Mouse (Mus musculus): ENCODE results near the gene Psmd11. TPM values are rescaled to one million over a fixed set of nuclear protein-coding genes. Genes with fewer than 3 reads are reported as not detected.

The Psmd11 gene
- polyA plus RNA-seq, 1 experiment, result 24.9 TPM

DNA sequence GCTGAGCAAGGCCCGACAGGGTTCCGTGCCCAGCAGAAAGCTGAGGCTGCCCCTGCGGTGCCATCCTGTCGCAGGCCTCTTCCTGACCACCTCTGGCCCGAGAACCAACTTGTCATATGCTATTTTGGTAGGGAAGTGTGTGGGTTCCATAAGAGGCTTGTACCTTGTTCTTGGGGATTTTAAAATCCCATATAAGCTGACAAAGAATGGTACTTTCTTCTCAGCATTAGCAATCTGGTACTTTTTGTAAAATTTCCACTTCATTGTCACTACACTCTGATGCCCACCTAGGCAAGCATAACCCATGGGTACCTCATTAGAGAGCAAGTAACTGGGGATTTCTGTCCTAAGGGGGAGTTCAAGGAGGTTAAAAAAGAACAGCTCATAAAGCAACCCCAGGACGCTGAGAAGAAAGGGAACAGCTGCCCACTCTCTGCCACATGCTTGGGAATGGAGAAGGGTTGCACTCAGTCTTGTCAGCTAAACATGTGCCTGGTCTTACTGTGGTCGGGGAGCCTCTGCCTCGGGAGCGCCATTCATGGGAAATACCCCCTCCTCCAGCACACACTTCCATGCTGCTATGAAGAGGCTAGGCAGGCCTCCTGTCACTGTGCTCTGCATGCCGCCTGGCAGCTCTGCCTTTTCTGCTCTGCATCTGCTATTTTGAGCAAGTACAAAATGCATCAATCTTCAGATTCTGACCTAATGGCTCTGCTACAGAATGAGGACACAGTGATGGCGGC is 70.1 kb downstream of the Psmd11 start:
- H3K27me3 ChIP-seq (ENCODE audit: control insufficient read depth, insufficient read depth, low read length), result no peaks in the 10 kb centered on the region
- no peak for TF ChIP-seq POLR2A (IDR thresholded peaks at IDR 0.05; ENCODE audit: low read depth, low read length)
- no peak for TF ChIP-seq CTCF (IDR thresholded peaks at IDR 0.05; ENCODE audit: extremely low read depth, insufficient read length, insufficient replicate concordance, low read depth, low read length)
- peaks cover 8% of the 10 kb centered on the region for H3K36me3 ChIP-seq (ENCODE audit: control insufficient read depth, insufficient read depth, low read length)
- H3K4me3 ChIP-seq (ENCODE audit: low read depth, low read length), result no peak overlapping the region
- H3K27ac ChIP-seq (ENCODE audit: insufficient read depth, low read depth, low read length), result no peak overlapping the region
- no peaks in the 10 kb centered on the region for H3K4me1 ChIP-seq (ENCODE audit: control insufficient read depth, insufficient read depth, insufficient read length, low read length)
- whole genome bisulfite sequencing, result 87% methylated on average over 11 of the region's 11 CpGs

DNA sequence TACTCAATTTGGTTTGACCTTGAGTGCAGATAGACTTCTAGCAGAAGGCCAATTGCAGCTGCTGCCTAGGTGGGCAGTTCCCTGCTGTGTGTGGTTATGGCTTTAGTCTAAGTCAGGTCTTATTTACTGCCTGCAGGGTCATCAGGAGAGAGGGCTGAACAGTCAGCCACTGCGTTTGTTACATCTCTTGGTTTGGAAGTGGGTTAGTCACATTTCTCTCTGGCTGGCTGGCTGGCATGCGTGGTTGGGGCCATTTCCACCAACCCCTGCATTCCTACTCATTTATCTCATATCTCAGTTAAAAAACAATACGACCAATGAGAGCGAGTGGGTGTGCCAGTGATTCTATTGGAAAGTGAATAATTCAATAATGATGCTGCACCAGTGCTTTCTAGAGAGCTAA is 71.1 kb downstream of the Psmd11 start:
- no peak overlapping the region for H3K27ac ChIP-seq (ENCODE audit: insufficient read depth, low read depth, low read length)
- no peak overlapping the region for H3K4me3 ChIP-seq (ENCODE audit: low read depth, low read length)
- H3K36me3 ChIP-seq (ENCODE audit: control insufficient read depth, insufficient read depth, low read length), result peaks cover 8% of the 10 kb centered on the region
- no peaks in the 10 kb centered on the region for H3K4me1 ChIP-seq (ENCODE audit: control insufficient read depth, insufficient read depth, insufficient read length, low read length)
- H3K27me3 ChIP-seq (ENCODE audit: control insufficient read depth, insufficient read depth, low read length), result no peaks in the 10 kb centered on the region
- WGBS, result 86% methylated on average over 4 of the region's 4 CpGs
- TF ChIP-seq POLR2A (IDR thresholded peaks at IDR 0.05; ENCODE audit: low read depth, low read length) (no peak), CTCF (IDR thresholded peaks at IDR 0.05; ENCODE audit: extremely low read depth, insufficient read length, insufficient replicate concordance, low read depth, low read length) (no peak)

DNA sequence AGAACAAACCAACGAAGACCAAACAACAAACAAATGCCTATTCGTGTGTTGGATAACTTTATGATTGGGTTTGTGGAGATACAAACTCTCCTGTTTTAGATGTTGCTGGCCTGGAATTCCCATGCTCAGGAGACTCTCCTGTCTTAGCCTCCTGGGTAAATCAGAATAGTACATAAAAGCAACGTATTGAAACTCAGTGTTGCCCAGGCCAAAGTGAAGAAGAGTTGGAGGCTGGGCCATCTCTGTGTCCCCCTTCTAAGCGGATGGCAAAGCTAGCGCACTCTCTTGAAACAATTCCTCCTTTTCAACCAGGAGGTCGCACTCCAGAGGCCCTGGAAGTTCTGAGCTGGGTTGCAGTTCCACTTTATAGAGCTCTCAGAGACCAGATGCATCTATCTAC is 74.9 kb downstream of the Psmd11 start:
- Histone ChIP-seq H3K4me1 (ENCODE audit: control insufficient read depth, insufficient read depth, insufficient read length, low read length) (peaks cover 2% of the 10 kb centered on the region; the same call in 1 of the 2 replicates), H3K4me3 (ENCODE audit: low read depth, low read length) (no peak overlapping the region), H3K36me3 (ENCODE audit: control insufficient read depth, insufficient read depth, low read length) (peaks cover 2% of the 10 kb centered on the region), H3K27ac (ENCODE audit: insufficient read depth, low read depth, low read length) (no peak overlapping the region), H3K27me3 (ENCODE audit: control insufficient read depth, insufficient read depth, low read length) (no peaks in the 10 kb centered on the region)
- TF ChIP-seq POLR2A (IDR thresholded peaks at IDR 0.05; ENCODE audit: low read depth, low read length), result no peak
- WGBS, result 92% methylated on average over 6 of the region's 6 CpGs

DNA sequence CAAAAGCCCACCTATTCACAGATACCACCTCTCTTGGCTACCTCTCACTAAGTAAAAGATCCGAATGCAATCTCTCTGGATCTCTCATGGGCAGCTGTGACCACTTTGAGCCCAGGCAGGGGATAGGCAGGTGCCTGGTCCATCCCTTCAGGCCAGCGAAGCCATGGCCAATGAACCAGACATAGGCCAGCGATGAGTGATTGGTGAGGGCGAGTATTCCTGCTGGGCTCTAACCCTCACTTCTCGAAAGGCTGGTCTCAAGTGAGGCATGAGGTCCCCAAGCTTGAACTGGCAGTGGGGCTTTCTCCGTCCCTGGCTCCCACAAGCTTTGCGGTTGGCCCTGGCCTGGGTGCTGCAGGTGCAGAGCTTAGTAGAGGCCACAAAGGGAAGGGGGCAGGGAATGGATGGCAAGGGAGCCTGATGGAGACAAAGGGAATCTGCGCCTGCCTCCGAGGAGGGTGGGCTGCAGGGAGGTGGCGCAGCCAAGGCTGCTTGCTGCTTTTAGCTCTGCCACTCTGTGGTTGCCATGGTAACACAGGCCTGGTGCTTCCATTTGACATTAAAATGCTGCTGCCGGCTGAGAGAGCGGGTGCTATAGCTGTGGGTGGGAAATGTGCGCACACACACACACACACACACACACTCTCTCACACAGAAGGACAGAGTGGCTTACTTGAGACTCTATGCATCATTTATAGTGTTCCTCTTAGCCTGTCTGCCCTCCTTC is 75.5 kb downstream of the Psmd11 start:
- TF ChIP-seq POLR2A (IDR thresholded peaks at IDR 0.05; ENCODE audit: low read depth, low read length), result no peak
- no peak for TF ChIP-seq CTCF (IDR thresholded peaks at IDR 0.05; ENCODE audit: extremely low read depth, insufficient read length, insufficient replicate concordance, low read depth, low read length)
- 83% methylated on average over 13 of the region's 13 CpGs for WGBS
- H3K4me3 ChIP-seq (ENCODE audit: low read depth, low read length), result no peak overlapping the region
- H3K36me3 ChIP-seq (ENCODE audit: control insufficient read depth, insufficient read depth, low read length), result peaks cover 2% of the 10 kb centered on the region
- no peaks in the 10 kb centered on the region for H3K27me3 ChIP-seq (ENCODE audit: control insufficient read depth, insufficient read depth, low read length)
- H3K4me1 ChIP-seq (ENCODE audit: control insufficient read depth, insufficient read depth, insufficient read length, low read length), result peaks cover 2% of the 10 kb centered on the region; the same call in 1 of the 2 replicates
- H3K27ac ChIP-seq (ENCODE audit: insufficient read depth, low read depth, low read length), result no peak overlapping the region

DNA sequence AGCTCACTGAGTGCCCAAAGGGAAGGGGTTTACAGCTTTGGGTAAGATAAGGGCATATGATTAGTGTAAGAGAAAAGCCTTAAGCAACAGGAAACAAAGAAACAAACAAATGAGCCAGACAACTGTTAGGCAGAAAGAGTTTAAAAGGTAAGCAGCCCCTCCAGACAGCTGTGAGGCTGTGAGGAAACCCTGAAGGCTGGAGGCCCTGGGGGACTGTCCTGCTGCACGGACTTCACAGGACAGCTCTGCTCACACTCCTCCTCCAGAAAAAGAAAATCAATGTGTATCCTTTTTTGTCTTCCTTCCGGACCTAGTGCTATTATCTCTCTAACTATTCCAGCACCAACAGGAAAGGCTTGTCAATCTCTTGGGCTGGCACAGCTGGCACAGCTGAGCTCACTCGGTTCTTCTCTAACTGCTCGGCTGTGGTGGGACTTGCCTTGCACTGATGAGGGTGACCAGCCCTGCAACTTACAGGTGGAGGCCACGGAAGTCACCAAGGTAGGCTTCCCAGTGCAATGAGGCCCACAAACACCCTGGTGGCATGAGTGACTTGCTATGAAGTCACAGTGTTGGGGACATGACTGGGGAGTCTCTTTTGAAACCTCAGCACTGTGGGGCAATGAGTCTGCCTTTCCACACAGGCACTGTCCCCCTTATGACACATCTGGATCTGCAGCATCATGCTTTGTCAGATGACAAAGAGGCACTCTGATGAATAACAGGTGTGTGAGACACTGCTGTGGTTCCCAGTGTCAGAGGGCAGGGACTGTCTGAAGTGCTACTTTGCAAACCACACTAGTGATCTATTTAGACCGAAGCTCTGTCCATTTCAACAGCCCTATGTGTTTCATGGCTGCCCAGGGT is 76.3 kb downstream of the Psmd11 start:
- H3K4me1 ChIP-seq (ENCODE audit: control insufficient read depth, insufficient read depth, insufficient read length, low read length), result peaks cover 2% of the 10 kb centered on the region; the same call in 1 of the 2 replicates
- no peak overlapping the region for H3K27ac ChIP-seq (ENCODE audit: insufficient read depth, low read depth, low read length)
- peaks cover 2% of the 10 kb centered on the region; the same call in 1 of the 2 replicates for H3K36me3 ChIP-seq (ENCODE audit: control insufficient read depth, insufficient read depth, low read length)
- H3K4me3 ChIP-seq (ENCODE audit: low read depth, low read length), result no peak overlapping the region
- WGBS, result 68% methylated on average over 6 of the region's 6 CpGs
- TF ChIP-seq CTCF (IDR thresholded peaks at IDR 0.05; ENCODE audit: extremely low read depth, insufficient read length, insufficient replicate concordance, low read depth, low read length) (no peak), POLR2A (IDR thresholded peaks at IDR 0.05; ENCODE audit: low read depth, low read length) (no peak)
- H3K27me3 ChIP-seq (ENCODE audit: control insufficient read depth, insufficient read depth, low read length), result no peaks in the 10 kb centered on the region

DNA sequence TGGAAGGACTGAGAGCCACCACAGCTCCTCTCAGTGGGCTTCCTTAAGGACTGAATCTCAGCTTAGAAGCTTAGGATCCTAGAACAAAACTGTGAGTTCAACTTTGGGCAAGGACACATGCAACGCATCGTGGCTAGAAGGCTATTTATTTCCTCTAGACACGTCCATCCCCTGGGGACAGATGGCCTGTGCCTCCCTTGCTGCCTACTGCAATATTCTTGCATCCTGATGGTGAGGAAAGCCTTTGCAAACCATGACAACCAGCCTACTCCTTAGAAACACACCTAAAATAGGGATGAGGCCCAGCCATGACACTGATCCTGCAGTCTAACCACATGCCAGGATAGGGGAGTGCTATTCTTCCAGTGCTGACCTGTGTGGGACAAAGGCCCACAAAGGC is 77.2 kb downstream of the Psmd11 start:
- no peak overlapping the region for H3K27ac ChIP-seq (ENCODE audit: insufficient read depth, low read depth, low read length)
- no peak overlapping the region for H3K4me3 ChIP-seq (ENCODE audit: low read depth, low read length)
- TF ChIP-seq CTCF (IDR thresholded peaks at IDR 0.05; ENCODE audit: extremely low read depth, insufficient read length, insufficient replicate concordance, low read depth, low read length), result no peak
- no peak for TF ChIP-seq POLR2A (IDR thresholded peaks at IDR 0.05; ENCODE audit: low read depth, low read length)
- H3K27me3 ChIP-seq (ENCODE audit: control insufficient read depth, insufficient read depth, low read length), result no peaks in the 10 kb centered on the region
- H3K4me1 ChIP-seq (ENCODE audit: control insufficient read depth, insufficient read depth, insufficient read length, low read length), result peaks cover 2% of the 10 kb centered on the region; the same call in 1 of the 2 replicates
- WGBS, result 87% methylated on average over 3 of the region's 3 CpGs
- peaks cover 3% of the 10 kb centered on the region; the same call in 1 of the 2 replicates for H3K36me3 ChIP-seq (ENCODE audit: control insufficient read depth, insufficient read depth, low read length)
